Mouse (Mus musculus) ES-E14 (cell line): Measurements from ENCODE around the gene Fbxo47. TPM values are rescaled to one million over a fixed set of nuclear protein-coding genes. Genes with fewer than 3 reads are reported as not detected.

Experiments
- DNase-seq: peaks from one replicate; pipeline ENCODE4 v3.0.0-alpha.2; 2013; ENCODE audit warnings: low read depth, low spot score
- H3K27ac ChIP-seq: 2 replicates; pipeline ENCODE4 v1.5.1; 2012; ENCODE audit warnings: low read depth, mild to moderate bottlenecking, low read length, moderate library complexity, mixed read lengths; ENCODE audit not compliant: poor library complexity, insufficient read depth, severe bottlenecking
- H3K36me3 ChIP-seq: 2 replicates; pipeline ENCODE4 v1.6.1; 2012; ENCODE audit warnings: mild to moderate bottlenecking, low read length, moderate library complexity, mixed read lengths; ENCODE audit not compliant: control insufficient read depth, poor library complexity, insufficient read depth, severe bottlenecking
- H3K4me1 ChIP-seq, 2 experiments: fragments of 150-350 bp in 1 of 2; sonication (generic) in 1 of 2; 2 replicates each; pipeline ENCODE4 v1.6.1; 2012; ENCODE audit warnings: low read length in 2 of 2, mild to moderate bottlenecking in 1 of 2, mixed read lengths in 1 of 2; ENCODE audit not compliant: control insufficient read depth in 2 of 2, insufficient read depth in 2 of 2, poor library complexity in 1 of 2
- H3K4me3 ChIP-seq, 2 experiments: fragments of 150-350 bp in 1 of 2; sonication (generic) in 1 of 2; 2 replicates each; pipeline ENCODE4 v1.5.1; 2012; ENCODE audit warnings: low read length in 2 of 2, low read depth in 1 of 2, mild to moderate bottlenecking in 1 of 2, mixed read lengths in 1 of 2; ENCODE audit not compliant: insufficient read depth in 1 of 2, poor library complexity in 1 of 2, severe bottlenecking in 1 of 2
- H3K9ac ChIP-seq: 2 replicates; pipeline ENCODE4 v1.6.1; 2012; ENCODE audit warnings: low read depth, mild to moderate bottlenecking, low read length, mixed read lengths; ENCODE audit not compliant: poor library complexity, insufficient read depth, severe bottlenecking
- H3K9me3 ChIP-seq: fragments of 150-350 bp; sonication (generic); 2 replicates; pipeline ENCODE4 v1.6.1; 2012; ENCODE audit warnings: low read depth, mild to moderate bottlenecking, low read length; ENCODE audit not compliant: control insufficient read depth, insufficient read depth
- CHD2 ChIP-seq: IDR thresholded peaks from 2 replicates; pipeline ENCODE4 v1.6.1; 2014; ENCODE audit warnings: mild to moderate bottlenecking, low read depth, low read length, inconsistent platforms
- HCFC1 ChIP-seq: IDR thresholded peaks from 2 replicates; pipeline ENCODE4 v1.6.1; 2012; ENCODE audit warnings: low read length, inconsistent platforms, borderline replicate concordance; ENCODE audit not compliant: insufficient read depth
- MAFK ChIP-seq: IDR thresholded peaks from 2 replicates; pipeline ENCODE4 v1.6.1; 2014; ENCODE audit warnings: mild to moderate bottlenecking, low read depth, low read length, inconsistent platforms; ENCODE audit not compliant: insufficient read depth
- ZC3H11A ChIP-seq: IDR thresholded peaks from 2 replicates; pipeline ENCODE4 v1.6.1; 2012; ENCODE audit warnings: low read depth, mild to moderate bottlenecking, inconsistent platforms, low read length, borderline replicate concordance
- ZNF384 ChIP-seq: IDR thresholded peaks from 2 replicates; pipeline ENCODE4 v1.6.1; 2012; ENCODE audit warnings: low read depth, low read length, inconsistent platforms
- in situ Hi-C, 2 experiments: fragments of 600-800 bp; cut with MboI; formaldehyde crosslinking; loops; one replicate each; pipeline ENCODE4 v1.15.1; 2025; ENCODE audit warnings: low sequenced_read_pairs in 2 of 2, inconsistent platforms in 1 of 2; ENCODE audit not compliant: unreplicated experiment in 2 of 2
- total RNA-seq: library from RNA; depleted of rRNA; stranded (reverse); fragments of 300-350 nt; gene quantifications from 2 replicates; pipeline ENCODE4 v1.2.3, GENCODE M21; 2012

Gene Fbxo47
- total RNA-seq, 1 experiment: 4.1 TPM

DNA sequence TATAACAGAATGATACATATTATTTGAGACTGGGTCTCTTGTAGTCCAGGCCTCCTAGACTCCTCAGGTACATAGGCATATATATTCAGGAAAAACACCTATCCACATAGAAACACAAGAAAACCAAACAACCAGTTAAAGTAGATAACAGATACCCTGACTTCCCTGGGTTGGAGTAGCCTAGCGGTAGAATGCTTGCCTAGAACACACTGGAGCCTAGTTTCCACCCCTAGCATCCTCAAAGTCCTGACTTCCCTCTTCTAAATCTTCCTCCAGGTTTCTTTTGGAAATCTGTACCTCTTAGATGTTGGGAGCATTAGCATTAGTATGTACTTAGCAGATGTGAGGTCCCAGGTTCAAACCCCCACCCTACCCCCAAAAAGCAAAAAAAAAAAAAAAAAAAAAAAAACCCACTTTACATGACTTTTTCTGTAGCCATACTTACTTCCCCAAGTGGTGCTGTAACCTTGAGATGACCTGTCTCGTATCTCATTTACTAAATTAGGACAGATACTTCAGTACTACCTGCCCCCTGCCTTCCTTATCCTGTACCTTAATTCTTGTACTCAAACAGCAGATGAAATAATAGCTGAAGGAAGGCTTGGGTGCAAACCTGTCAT lies 1.5 kb upstream of the Fbxo47 start:
- peak overlapping the region; percentile 58 to 85 for H3K4me3 ChIP-seq
- peaks cover 2% of the 10 kb centered on the region for H3K36me3 ChIP-seq
- in situ Hi-C loops: no loop called here
- peak overlapping the region; percentile 63; the same call in 1 of the 2 replicates for H3K9ac ChIP-seq
- TF ChIP-seq MAFK (no peak), ZNF384 (peak; percentile 63)
- H3K9me3 ChIP-seq: no peaks in the 10 kb centered on the region
- no peaks in the 10 kb centered on the region for H3K4me1 ChIP-seq
- no peak for DNase-seq
- no peak overlapping the region; the same call in 1 of the 2 replicates for H3K27ac ChIP-seq

DNA sequence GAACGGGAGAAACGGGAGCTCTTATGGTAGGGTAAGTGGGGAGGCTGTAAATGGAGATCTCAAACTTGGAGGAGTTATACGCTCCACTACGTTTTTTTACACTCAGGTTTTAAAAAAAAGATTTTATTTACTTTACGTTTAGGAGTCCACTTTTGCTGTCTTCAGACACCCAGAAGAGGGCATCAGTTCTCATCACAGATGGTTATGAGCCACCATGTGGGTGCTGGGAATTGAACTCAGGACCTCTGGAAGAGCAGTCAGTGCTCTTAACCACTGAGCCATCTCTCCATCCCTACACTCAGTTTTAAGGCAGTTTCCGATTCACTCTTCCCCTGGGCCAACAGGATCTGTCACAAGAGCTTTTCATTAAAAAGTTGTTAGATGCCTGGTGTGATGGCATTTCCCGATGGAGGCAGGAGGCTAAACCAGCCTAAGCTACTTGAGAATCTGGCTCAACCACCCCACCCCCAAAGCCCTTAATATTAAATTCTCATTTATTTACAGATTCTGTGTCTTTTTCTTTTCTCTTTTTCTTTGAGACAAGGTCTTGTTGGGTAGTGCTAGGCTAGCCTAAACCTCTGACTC lies 739 bp upstream of the Fbxo47 start:
- Histone ChIP-seq H3K4me3 (peak overlapping the region; percentile 58 to 85), H3K9ac (peak overlapping the region; percentile 63), H3K27ac (peak overlapping the region; percentile 72; the same call in 1 of the 2 replicates), H3K4me1 (no peaks in the 10 kb centered on the region), H3K9me3 (no peaks in the 10 kb centered on the region), H3K36me3 (peaks cover 2% of the 10 kb centered on the region)
- DNase-seq: no peak
- in situ Hi-C loops: no loop called here
- TF ChIP-seq ZC3H11A: no peak
- TF ChIP-seq HCFC1: no peak
- TF ChIP-seq MAFK: no peak
- no peak for TF ChIP-seq ZNF384
- no peak for TF ChIP-seq CHD2

DNA sequence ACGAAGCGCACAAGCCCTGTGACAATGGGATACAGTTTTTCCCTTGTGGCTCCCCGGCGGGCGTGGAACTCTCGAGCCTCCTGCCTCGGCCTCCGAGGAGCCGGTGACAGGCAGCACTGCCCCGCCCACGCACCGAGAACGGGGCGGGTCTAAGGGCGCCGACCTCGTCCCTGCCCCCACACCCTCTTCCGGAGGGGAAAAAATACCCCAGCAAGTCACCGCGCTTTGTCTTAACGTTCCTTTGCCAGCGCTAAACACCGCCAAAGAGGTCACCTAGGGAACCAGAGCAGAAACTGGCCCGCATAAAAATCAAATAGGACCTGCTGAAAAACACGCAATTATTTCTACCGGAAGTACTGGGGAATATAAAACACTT lies 424 bp downstream of the Fbxo47 start:
- Histone ChIP-seq H3K4me1 (no peaks in the 10 kb centered on the region), H3K27ac (peak overlapping the region; percentile 95), H3K4me3 (peak overlapping the region; percentile 71 to 92), H3K9ac (peak overlapping the region; percentile 79), H3K9me3 (no peaks in the 10 kb centered on the region), H3K36me3 (peaks cover under 1% of the 10 kb centered on the region; the same call in 1 of the 2 replicates)
- in situ Hi-C loops: no loop called here
- TF ChIP-seq HCFC1 (no peak), ZC3H11A (no peak), MAFK (no peak), CHD2 (peak; percentile 50; the same call in 1 of the 2 replicates), ZNF384 (no peak)
- DNase-seq: peak; percentile 90

DNA sequence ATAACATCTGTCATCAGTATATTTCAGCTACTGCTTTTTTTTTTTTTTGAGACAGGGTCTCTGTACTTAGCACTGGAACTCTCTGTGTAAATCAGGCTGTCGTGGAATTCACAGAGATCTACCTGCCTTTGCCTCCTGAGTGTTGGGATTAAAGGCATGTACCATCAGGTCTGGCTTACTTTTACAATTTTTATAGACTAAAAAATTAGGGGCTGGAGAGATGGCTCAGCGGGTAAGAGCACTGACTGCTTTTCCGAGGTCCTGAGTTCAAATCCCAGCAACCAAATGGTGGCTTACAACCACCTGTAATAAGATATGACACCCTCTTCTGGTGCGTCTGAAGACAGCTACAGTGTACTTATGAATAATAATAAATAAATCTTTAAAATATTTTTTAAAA lies 3.6 kb downstream of the Fbxo47 start:
- TF ChIP-seq CHD2: no peak
- TF ChIP-seq ZNF384: no peak
- TF ChIP-seq ZC3H11A: no peak
- TF ChIP-seq MAFK: no peak
- no peak for TF ChIP-seq HCFC1
- Histone ChIP-seq H3K9ac (no peak overlapping the region), H3K4me1 (no peaks in the 10 kb centered on the region), H3K4me3 (no peak overlapping the region), H3K27ac (no peak overlapping the region), H3K36me3 (no peaks in the 10 kb centered on the region), H3K9me3 (no peaks in the 10 kb centered on the region)
- in situ Hi-C loops: no loop called here
- no peak for DNase-seq
